Mouse (Mus musculus): Measurements from ENCODE around the gene Sgo2a. TPM values are rescaled to one million over a fixed set of nuclear protein-coding genes. Genes with fewer than 3 reads are reported as not detected.

Gene Sgo2a
- total RNA-seq (2014; rRNA removed), result 0.28 and 0.54 TPM in 2 replicates
- polyA plus RNA-seq (2012; rRNA removed), result not detected in 2 replicates

- Histone ChIP-seq H3K27ac (replicated peaks; ENCODE audit: insufficient read depth, low read depth, low read length) (no peak within 1 kb of the TSS; the same call in 1 of the 2 replicates), H3K79me2 (ENCODE audit: control insufficient read depth, insufficient read depth, low read length) (no peaks in the 10 kb centered on the region), H3K27me3 (ENCODE audit: control insufficient read depth, insufficient read depth, low read length) (no peaks in the 10 kb centered on the region), H3K36me3 (ENCODE audit: control insufficient read depth, insufficient read depth, low read length) (no peaks in the 10 kb centered on the region), H3K9ac (ENCODE audit: low read depth, low read length) (peak within 1 kb of the TSS; percentile 75), H3K4me1 (ENCODE audit: control insufficient read depth, insufficient read depth, low read length) (peaks cover 4% of the 10 kb centered on the region), H3K4me3 (ENCODE audit: insufficient read depth, low read depth, low read length) (peak within 1 kb of the TSS; percentile 88)
- DNase-seq (ENCODE audit: extremely low read depth, low read depth, low spot score), result peak; percentile 81
- TF ChIP-seq CTCF (IDR thresholded peaks at IDR 0.05; ENCODE audit: low read depth, low read length) (no peak), POLR2A (IDR thresholded peaks at IDR 0.05; ENCODE audit: extremely low read depth, insufficient read depth, low read length) (peak; percentile 20; the same call in 1 of the 2 replicates)
- WGBS, result 7% methylated on average over 30 of the region's 30 CpGs
Measured at GRCm38 (mm10) chr1:57995432-57996132, at the start of gene Sgo2a. Gene Sgo2a (plus strand): TSS chr1:57995971.

- H3K79me2 ChIP-seq (ENCODE audit: control insufficient read depth, insufficient read depth, low read length), result no peaks in the 10 kb centered on the region
- H3K27me3 ChIP-seq (ENCODE audit: control insufficient read depth, insufficient read depth, low read length), result no peaks in the 10 kb centered on the region
- H3K36me3 ChIP-seq (ENCODE audit: control insufficient read depth, insufficient read depth, low read length), result no peaks in the 10 kb centered on the region
- no peak overlapping the region for H3K4me3 ChIP-seq (ENCODE audit: insufficient read depth, low read depth, low read length)
- H3K27ac ChIP-seq (replicated peaks; ENCODE audit: insufficient read depth, low read depth, low read length), result no peak overlapping the region
- H3K9ac ChIP-seq (ENCODE audit: low read depth, low read length), result no peak overlapping the region
- TF ChIP-seq CTCF (IDR thresholded peaks at IDR 0.05; ENCODE audit: low read depth, low read length), result no peak
- no peak for TF ChIP-seq POLR2A (IDR thresholded peaks at IDR 0.05; ENCODE audit: extremely low read depth, insufficient read depth, low read length)
- H3K4me1 ChIP-seq (ENCODE audit: control insufficient read depth, insufficient read depth, low read length), result peaks cover 2% of the 10 kb centered on the region; the same call in 1 of the 2 replicates
- 23% methylated on average over 2 of the region's 2 CpGs for WGBS
- DNase-seq (ENCODE audit: extremely low read depth, low read depth, low spot score), result no peak
Measured at GRCm38 (mm10) chr1:57947552-57948347, 48.0 kb upstream of the Sgo2a start.

GRCm38 (mm10) chr1:57949195-57949594, 46.6 kb upstream of the Sgo2a start:
- TF ChIP-seq CTCF (IDR thresholded peaks at IDR 0.05; ENCODE audit: low read depth, low read length), result peak; percentile 14; the same call in 1 of the 2 replicates
- TF ChIP-seq POLR2A (IDR thresholded peaks at IDR 0.05; ENCODE audit: extremely low read depth, insufficient read depth, low read length), result no peak
- Histone ChIP-seq H3K36me3 (ENCODE audit: control insufficient read depth, insufficient read depth, low read length) (no peaks in the 10 kb centered on the region), H3K4me3 (ENCODE audit: insufficient read depth, low read depth, low read length) (no peak overlapping the region), H3K4me1 (ENCODE audit: control insufficient read depth, insufficient read depth, low read length) (peaks cover 2% of the 10 kb centered on the region; the same call in 1 of the 2 replicates), H3K27me3 (ENCODE audit: control insufficient read depth, insufficient read depth, low read length) (no peaks in the 10 kb centered on the region), H3K9ac (ENCODE audit: low read depth, low read length) (no peak overlapping the region), H3K79me2 (ENCODE audit: control insufficient read depth, insufficient read depth, low read length) (no peaks in the 10 kb centered on the region), H3K27ac (replicated peaks; ENCODE audit: insufficient read depth, low read depth, low read length) (no peak overlapping the region)
- 24% methylated on average over 1 of the region's 1 CpGs for WGBS
- DNase-seq (ENCODE audit: extremely low read depth, low read depth, low spot score), result no peak

- Histone ChIP-seq H3K4me3 (ENCODE audit: insufficient read depth, low read depth, low read length) (no peak overlapping the region), H3K79me2 (ENCODE audit: control insufficient read depth, insufficient read depth, low read length) (no peaks in the 10 kb centered on the region), H3K36me3 (ENCODE audit: control insufficient read depth, insufficient read depth, low read length) (peaks cover 3% of the 10 kb centered on the region), H3K4me1 (ENCODE audit: control insufficient read depth, insufficient read depth, low read length) (peaks cover 2% of the 10 kb centered on the region; the same call in 1 of the 2 replicates), H3K27me3 (ENCODE audit: control insufficient read depth, insufficient read depth, low read length) (no peaks in the 10 kb centered on the region), H3K27ac (replicated peaks; ENCODE audit: insufficient read depth, low read depth, low read length) (no peak overlapping the region), H3K9ac (ENCODE audit: low read depth, low read length) (no peak overlapping the region)
- DNase-seq (ENCODE audit: extremely low read depth, low read depth, low spot score), result no peak
- WGBS, result 93% methylated on average over 5 of the region's 5 CpGs
- TF ChIP-seq POLR2A (IDR thresholded peaks at IDR 0.05; ENCODE audit: extremely low read depth, insufficient read depth, low read length) (no peak), CTCF (IDR thresholded peaks at IDR 0.05; ENCODE audit: low read depth, low read length) (no peak)
Measured at GRCm38 (mm10) chr1:57949716-57950115, 46.1 kb upstream of the Sgo2a start.

- no peak overlapping the region for H3K9ac ChIP-seq (ENCODE audit: low read depth, low read length)
- H3K27ac ChIP-seq (replicated peaks; ENCODE audit: insufficient read depth, low read depth, low read length), result no peak overlapping the region
- H3K4me3 ChIP-seq (ENCODE audit: insufficient read depth, low read depth, low read length), result no peak overlapping the region
- WGBS, result 95% methylated on average over 4 of the region's 4 CpGs
- no peaks in the 10 kb centered on the region for H3K79me2 ChIP-seq (ENCODE audit: control insufficient read depth, insufficient read depth, low read length)
- no peaks in the 10 kb centered on the region for H3K4me1 ChIP-seq (ENCODE audit: control insufficient read depth, insufficient read depth, low read length)
- no peaks in the 10 kb centered on the region for H3K27me3 ChIP-seq (ENCODE audit: control insufficient read depth, insufficient read depth, low read length)
- TF ChIP-seq POLR2A (IDR thresholded peaks at IDR 0.05; ENCODE audit: extremely low read depth, insufficient read depth, low read length) (no peak), CTCF (IDR thresholded peaks at IDR 0.05; ENCODE audit: low read depth, low read length) (no peak)
- peaks cover 15% of the 10 kb centered on the region for H3K36me3 ChIP-seq (ENCODE audit: control insufficient read depth, insufficient read depth, low read length)
- DNase-seq (ENCODE audit: extremely low read depth, low read depth, low spot score), result no peak
Measured at GRCm38 (mm10) chr1:57952509-57952908, 43.3 kb upstream of the Sgo2a start.
